Mouse (Mus musculus) brain, embryonic 14.5 days (tissue): ENCODE measurements around the gene Mthfd1l.

Experiments
- CTCF ChIP-seq: fragments of 200-500 bp; IDR thresholded peaks from 2 replicates; pipeline ENCODE4 v1.5.1; 2012; ENCODE audit warnings: inconsistent platforms, mild to moderate bottlenecking, moderate library complexity, borderline replicate concordance; ENCODE audit not compliant: insufficient read depth, insufficient read length; ENCODE audit errors: extremely low read depth
- POLR2A ChIP-seq: fragments of 200-500 bp; IDR thresholded peaks from 2 replicates; pipeline ENCODE4 v1.6.1; 2012; ENCODE audit warnings: mild to moderate bottlenecking, inconsistent platforms, borderline replicate concordance; ENCODE audit not compliant: poor library complexity, insufficient read depth, insufficient read length, severe bottlenecking; ENCODE audit errors: extremely low read depth

DNA sequence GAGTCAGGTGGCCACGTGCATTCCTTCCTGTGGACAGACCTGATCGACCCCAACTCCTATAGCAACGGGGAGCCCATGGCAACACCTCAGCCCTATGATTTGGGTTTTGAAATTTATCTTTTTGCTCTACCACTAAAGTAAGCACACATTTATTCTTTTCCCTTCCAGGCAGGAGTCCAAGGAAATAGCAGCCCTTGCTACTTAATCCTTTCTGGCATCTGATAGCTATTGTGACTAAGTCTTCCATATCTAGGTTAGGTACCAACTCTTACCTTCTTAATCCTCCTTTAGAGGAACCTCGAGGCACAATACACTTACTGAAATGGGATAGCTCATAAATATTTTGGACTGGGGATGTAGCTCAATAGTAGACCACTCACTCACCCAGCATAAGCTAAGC, 180.1 kb downstream of the Mthfd1l start:
- TF ChIP-seq POLR2A = no peak
- TF ChIP-seq CTCF = no peak
